Mouse (Mus musculus): ENCODE measurements around the gene 2810408A11Rik. TPM values are rescaled to one million over a fixed set of nuclear protein-coding genes. Genes with fewer than 3 reads are reported as not detected.
A peak's percentile ranks its signal among the peaks of the same experiment; 100 is the strongest.

The 2810408A11Rik gene
- polyA plus RNA-seq, 1 experiment from 2014 or later: 1.2 TPM

- H3K9ac ChIP-seq (replicated peaks): no peak overlapping the region
- 0 out of 2 replicates have a peak overlapping the region, but pooled peaks have one; percentile 20 for H3K4me2 ChIP-seq (ENCODE audit: low read depth, low read length)
- WGBS (ENCODE audit: insufficient replicate concordance): 80% methylated on average over 3 of the region's 3 CpGs
- H3K27ac ChIP-seq (ENCODE audit: low read depth): no peak overlapping the region
- no peak overlapping the region for H3K4me3 ChIP-seq (ENCODE audit: low read depth, low read length)
- 0 out of 2 replicates have a peak, but pooled peaks cover under 1% of the 10 kb centered on the region for H3K36me3 ChIP-seq (replicated peaks; ENCODE audit: insufficient read depth, low read length)
- peaks cover 45% of the 10 kb centered on the region for H3K4me1 ChIP-seq (ENCODE audit: insufficient read depth)
- ATAC-seq (no peak), DNase-seq (no peak)
- no peak for TF ChIP-seq EP300 (IDR thresholded peaks at IDR 0.05; ENCODE audit: low read depth)
- TF ChIP-seq CTCF (IDR thresholded peaks at IDR 0.05; ENCODE audit: low read depth): no peak
- H3K27me3 ChIP-seq (ENCODE audit: insufficient read depth, low read length): no peaks in the 10 kb centered on the region
- no peaks in the 10 kb centered on the region for H3K9me3 ChIP-seq (ENCODE audit: low read length)
These were observed 22.4 kb downstream of the 2810408A11Rik start for GRCm38 (mm10) chr11:69878399-69878798.

GRCm38 (mm10) chr11:69877878-69878277 is 22.9 kb downstream of the 2810408A11Rik start, which contains the start of gene Tmem95:
Gene Tmem95 (minus strand): TSS chr11:69878018.
- Histone ChIP-seq H3K4me1 (ENCODE audit: insufficient read depth) (peaks cover 45% of the 10 kb centered on the region), H3K9me3 (ENCODE audit: low read length) (no peaks in the 10 kb centered on the region), H3K4me2 (ENCODE audit: low read depth, low read length) (peak within 1 kb of the TSS; percentile 20), H3K27me3 (ENCODE audit: insufficient read depth, low read length) (no peaks in the 10 kb centered on the region), H3K4me3 (ENCODE audit: low read depth, low read length) (no peak within 1 kb of the TSS), H3K36me3 (replicated peaks; ENCODE audit: insufficient read depth, low read length) (no peaks in the 10 kb centered on the region), H3K27ac (ENCODE audit: low read depth) (no peak within 1 kb of the TSS), H3K9ac (replicated peaks) (no peak within 1 kb of the TSS)
- TF ChIP-seq EP300 (IDR thresholded peaks at IDR 0.05; ENCODE audit: low read depth) (no peak), CTCF (IDR thresholded peaks at IDR 0.05; ENCODE audit: low read depth) (no peak)
- 81% methylated on average over 11 of the region's 11 CpGs for WGBS (ENCODE audit: insufficient replicate concordance)
- DNase-seq (no peak), ATAC-seq (no peak)

- Histone ChIP-seq H3K4me2 (ENCODE audit: low read depth, low read length) (peak overlapping the region; percentile 18; the same call in 1 of the 2 replicates), H3K36me3 (replicated peaks; ENCODE audit: insufficient read depth, low read length) (no peaks in the 10 kb centered on the region), H3K27me3 (ENCODE audit: insufficient read depth, low read length) (no peaks in the 10 kb centered on the region), H3K4me3 (ENCODE audit: low read depth, low read length) (no peak overlapping the region), H3K4me1 (ENCODE audit: insufficient read depth) (peaks cover 44% of the 10 kb centered on the region), H3K27ac (ENCODE audit: low read depth) (0 out of 2 replicates have a peak overlapping the region, but pooled peaks have one; percentile 45), H3K9me3 (ENCODE audit: low read length) (no peaks in the 10 kb centered on the region), H3K9ac (replicated peaks) (no peak overlapping the region)
- DNase-seq: peak; percentile 92
- WGBS (ENCODE audit: insufficient replicate concordance): 3% methylated on average over 12 of the region's 12 CpGs
- ATAC-seq: peak; percentile 54
- peak; percentile 97 for TF ChIP-seq CTCF (IDR thresholded peaks at IDR 0.05; ENCODE audit: low read depth)
- TF ChIP-seq EP300 (IDR thresholded peaks at IDR 0.05; ENCODE audit: low read depth): no peak
These were observed 23.9 kb downstream of the 2810408A11Rik start for GRCm38 (mm10) chr11:69876867-69877266.

- ATAC-seq: no peak
- Histone ChIP-seq H3K4me3 (ENCODE audit: low read depth, low read length) (no peak overlapping the region), H3K4me1 (ENCODE audit: insufficient read depth) (peaks cover 37% of the 10 kb centered on the region), H3K27ac (ENCODE audit: low read depth) (0 out of 2 replicates have a peak overlapping the region, but pooled peaks have one; percentile 45), H3K9me3 (ENCODE audit: low read length) (no peaks in the 10 kb centered on the region), H3K36me3 (replicated peaks; ENCODE audit: insufficient read depth, low read length) (no peaks in the 10 kb centered on the region), H3K9ac (replicated peaks) (no peak overlapping the region), H3K4me2 (ENCODE audit: low read depth, low read length) (no peak overlapping the region), H3K27me3 (ENCODE audit: insufficient read depth, low read length) (no peaks in the 10 kb centered on the region)
- WGBS (ENCODE audit: insufficient replicate concordance): 37% methylated on average over 7 of the region's 7 CpGs
- DNase-seq: no peak
- no peak for TF ChIP-seq CTCF (IDR thresholded peaks at IDR 0.05; ENCODE audit: low read depth)
- no peak for TF ChIP-seq EP300 (IDR thresholded peaks at IDR 0.05; ENCODE audit: low read depth)
These were observed 24.6 kb downstream of the 2810408A11Rik start for GRCm38 (mm10) chr11:69876186-69876585.

- DNase-seq (no peak), ATAC-seq (no peak)
- Histone ChIP-seq H3K9me3 (ENCODE audit: low read length) (no peaks in the 10 kb centered on the region), H3K27ac (ENCODE audit: low read depth) (no peak overlapping the region), H3K4me1 (ENCODE audit: insufficient read depth) (peaks cover 14% of the 10 kb centered on the region), H3K36me3 (replicated peaks; ENCODE audit: insufficient read depth, low read length) (no peaks in the 10 kb centered on the region), H3K4me2 (ENCODE audit: low read depth, low read length) (no peak overlapping the region), H3K9ac (replicated peaks) (no peak overlapping the region), H3K4me3 (ENCODE audit: low read depth, low read length) (no peak overlapping the region), H3K27me3 (ENCODE audit: insufficient read depth, low read length) (no peaks in the 10 kb centered on the region)
- WGBS (ENCODE audit: insufficient replicate concordance): 87% methylated on average over 4 of the region's 4 CpGs
- TF ChIP-seq EP300 (IDR thresholded peaks at IDR 0.05; ENCODE audit: low read depth) (no peak), CTCF (IDR thresholded peaks at IDR 0.05; ENCODE audit: low read depth) (no peak)
These were observed 28.3 kb downstream of the 2810408A11Rik start for GRCm38 (mm10) chr11:69872451-69872850.

- DNase-seq (no peak), ATAC-seq (no peak)
- Histone ChIP-seq H3K4me1 (ENCODE audit: insufficient read depth) (peaks cover 10% of the 10 kb centered on the region), H3K27me3 (ENCODE audit: insufficient read depth, low read length) (no peaks in the 10 kb centered on the region), H3K9ac (replicated peaks) (no peak overlapping the region), H3K27ac (ENCODE audit: low read depth) (no peak overlapping the region), H3K4me3 (ENCODE audit: low read depth, low read length) (no peak overlapping the region), H3K4me2 (ENCODE audit: low read depth, low read length) (no peak overlapping the region), H3K36me3 (replicated peaks; ENCODE audit: insufficient read depth, low read length) (no peaks in the 10 kb centered on the region), H3K9me3 (ENCODE audit: low read length) (no peaks in the 10 kb centered on the region)
- 85% methylated on average over 7 of the region's 7 CpGs for WGBS (ENCODE audit: insufficient replicate concordance)
- no peak for TF ChIP-seq EP300 (IDR thresholded peaks at IDR 0.05; ENCODE audit: low read depth)
- no peak for TF ChIP-seq CTCF (IDR thresholded peaks at IDR 0.05; ENCODE audit: low read depth)
These were observed 29.0 kb downstream of the 2810408A11Rik start for GRCm38 (mm10) chr11:69871822-69872221.

Data from liver, postnatal 0 days (tissue).